Mouse (Mus musculus) gastrocnemius, postnatal 14 days (tissue): Measurements from ENCODE around the gene Mcrip1. TPM values are rescaled to one million over a fixed set of nuclear protein-coding genes. Genes with fewer than 3 reads are reported as not detected.

Experiments
- DNase-seq: peaks from one replicate; pipeline ENCODE4 v3.0.0; 2021; ENCODE audit warnings: mixed read lengths
- intact Hi-C: fragments of 180-260 bp; cut with DNase I; formaldehyde crosslinking; loops from one replicate; pipeline ENCODE4 v1.15.1; 2025; ENCODE audit warnings: low total_unique reads
- total RNA-seq, 2 experiments: library from RNA; stranded (reverse); gene quantifications; 2 replicates each; pipeline ENCODE4 v1.2.3; 2021

The Mcrip1 gene
- total RNA-seq, 2 experiments from 2014 or later, result 31.1 to 33.3 TPM

GRCm38 (mm10) chr11:120499894-120500293, 49.6 kb downstream of the Mcrip1 start:
- intact Hi-C loops, result loop anchor here (5.0 kb wide), 1 partner anchor 107 kb away; the partner anchor contains the start of gene Npb

GRCm38 (mm10) chr11:120498891-120499290, 50.6 kb downstream of the Mcrip1 start:
- no peak for DNase-seq
- intact Hi-C loops, result loop anchor here (5.0 kb wide), 1 partner anchor 108 kb away; the partner anchor contains the start of gene Npb

More at GRCm38 (mm10) chr11:120499894-120500293, 49.6 kb downstream of the Mcrip1 start:
- no peak for DNase-seq

GRCm38 (mm10) chr11:120498226-120498625, 51.3 kb downstream of the Mcrip1 start:
- intact Hi-C loops, result loop anchor here (5.0 kb wide), 1 partner anchor 109 kb away; the partner anchor contains the start of gene Npb
- no peak for DNase-seq

- DNase-seq, result no peak
- intact Hi-C loops, result loop anchor here (5.0 kb wide), 1 partner anchor 110 kb away; the partner anchor contains the start of gene Npb
Observed at GRCm38 (mm10) chr11:120497436-120497835, 52.1 kb downstream of the Mcrip1 start.

- DNase-seq, result no peak
- intact Hi-C loops, result no loop called here
Observed at GRCm38 (mm10) chr11:120493911-120494310, 55.6 kb downstream of the Mcrip1 start.

GRCm38 (mm10) chr11:120493351-120493750, 56.2 kb downstream of the Mcrip1 start:
- intact Hi-C loops, result no loop called here
- DNase-seq, result no peak

Other genes starting within 250 kb of the Mcrip1 start
- gene Actg1, start 201.2 kb downstream of the Mcrip1 start, total RNA-seq, result 100 to 1,000 TPM; 308 to 391 TPM
- gene Fscn2, start 188.2 kb downstream of the Mcrip1 start, total RNA-seq, result under 1 TPM; 0.16 to 0.39 TPM
- gene Faap100, start 171.0 kb downstream of the Mcrip1 start, total RNA-seq, result 10 to 100 TPM; 11.2 to 16.0 TPM
- 10 to 100 TPM; 55.1 to 61.7 TPM for gene Nploc4, start 112.0 kb downstream of the Mcrip1 start, total RNA-seq
- gene Tspan10, start 107.1 kb downstream of the Mcrip1 start, total RNA-seq, result not detected
- gene Pde6g, start 96.2 kb downstream of the Mcrip1 start, total RNA-seq, result under 1 TPM; 0.16 to 0.35 TPM
- gene Oxld1, start 91.7 kb downstream of the Mcrip1 start, total RNA-seq, result 10 to 100 TPM; 26.5 to 29.0 TPM
- gene Ccdc137, start 91.6 kb downstream of the Mcrip1 start, total RNA-seq, result 1 to 10 TPM; 4.3 to 5.3 TPM
- gene Arl16, start 82.1 kb downstream of the Mcrip1 start, total RNA-seq, result 10 to 100 TPM; 11.4 to 11.8 TPM
- 100 to 1,000 TPM; 133 to 143 TPM for gene Mrpl12, start 65.1 kb downstream of the Mcrip1 start, total RNA-seq
- 1 to 10 TPM; 5.1 to 7.0 TPM for gene Slc25a10, start 57.9 kb downstream of the Mcrip1 start, total RNA-seq
- under 1 TPM in 1 of 2 experiments, not detected in 1; 0.38 TPM for gene Gcgr, start 19.0 kb downstream of the Mcrip1 start, total RNA-seq
- 100 to 1,000 TPM; 159 to 234 TPM for gene Ppp1r27, start 1.4 kb upstream of the Mcrip1 start, total RNA-seq
- gene P4hb, start 23.5 kb upstream of the Mcrip1 start, total RNA-seq, result 100 to 1,000 TPM; 264 to 301 TPM
- gene Arhgdia, start 31.9 kb upstream of the Mcrip1 start, total RNA-seq, result 100 to 1,000 TPM; 118 to 144 TPM
- gene Alyref, start 48.6 kb upstream of the Mcrip1 start, total RNA-seq, result 10 to 100 TPM; 44.6 to 60.9 TPM
- gene Anapc11, start 48.7 kb upstream of the Mcrip1 start, total RNA-seq, result 10 to 100 TPM; 54.0 to 55.6 TPM
- gene Npb, start 58.8 kb upstream of the Mcrip1 start, total RNA-seq, result not detected
- gene Pcyt2, start 68.2 kb upstream of the Mcrip1 start, total RNA-seq, result 10 to 100 TPM; 25.7 to 25.8 TPM
- gene Sirt7, start 75.5 kb upstream of the Mcrip1 start, total RNA-seq, result 1 to 10 TPM; 5.2 to 5.4 TPM
- 10 to 100 TPM; 29.9 to 33.1 TPM for gene Mafg, start 83.9 kb upstream of the Mcrip1 start, total RNA-seq
- gene Pycr1, start 94.0 kb upstream of the Mcrip1 start, total RNA-seq, result 10 to 100 TPM; 10.3 to 13.3 TPM
- gene Myadml2, start 98.4 kb upstream of the Mcrip1 start, total RNA-seq, result 100 to 1,000 TPM; 111 to 136 TPM
- under 1 TPM in 1 of 2 experiments, not detected in 1; 0.39 TPM for gene Notum, start 111.4 kb upstream of the Mcrip1 start, total RNA-seq
- gene Aspscr1, start 123.2 kb upstream of the Mcrip1 start, total RNA-seq, result 10 to 100 TPM; 25.0 to 26.9 TPM
- gene Cenpx, start 164.0 kb upstream of the Mcrip1 start, total RNA-seq, result 10 to 100 TPM; 25.7 to 33.3 TPM
- gene Lrrc45, start 164.2 kb upstream of the Mcrip1 start, total RNA-seq, result 1 to 10 TPM; 5.2 to 5.4 TPM
- gene Rac3, start 171.7 kb upstream of the Mcrip1 start, total RNA-seq, result 1 to 10 TPM; 1.5 to 1.9 TPM
- 1 to 10 TPM; 5.4 to 6.2 TPM for gene Dcxr, start 177.6 kb upstream of the Mcrip1 start, total RNA-seq
- 10 to 100 TPM; 10.6 to 14.4 TPM for gene Cbr2, start 182.4 kb upstream of the Mcrip1 start, total RNA-seq
- gene Hmga1b, start 213.1 kb upstream of the Mcrip1 start, total RNA-seq, result 10 to 100 TPM; 12.4 to 14.6 TPM
- 1 to 10 TPM; 6.7 to 7.9 TPM for gene Rfng, start 234.5 kb upstream of the Mcrip1 start, total RNA-seq
- gene Gps1, start 234.5 kb upstream of the Mcrip1 start, total RNA-seq, result 10 to 100 TPM; 49.5 to 51.8 TPM
- gene Dus1l, start 246.7 kb upstream of the Mcrip1 start, total RNA-seq, result 10 to 100 TPM; 35.2 to 37.4 TPM